Mouse (Mus musculus) ovary, postnatal 14 days (tissue): ENCODE data around the gene Gal.

Source experiments
- DNase-seq: peaks from one replicate; pipeline ENCODE4 v3.0.0; 2022; ENCODE audit warnings: low spot score

Gene Gal

DNA sequence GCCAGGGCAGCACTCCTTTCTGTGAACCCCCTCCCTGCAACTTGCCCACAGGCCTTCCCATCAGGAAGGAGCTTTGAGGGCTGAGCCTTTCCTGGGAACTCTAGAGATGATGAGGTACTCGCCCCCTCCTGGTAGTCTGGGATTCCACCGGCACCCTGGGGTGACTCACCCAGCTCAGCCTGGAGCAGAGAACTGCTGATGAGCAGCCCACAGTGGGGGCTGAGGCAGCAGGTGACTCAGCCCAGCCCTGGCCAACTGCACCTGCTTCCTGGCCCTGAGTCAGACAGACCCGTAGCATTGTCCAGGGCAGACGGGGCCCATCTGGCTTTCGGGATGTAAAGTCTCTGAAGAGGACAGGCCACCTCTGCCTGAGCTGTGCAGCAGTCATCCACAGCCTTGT lies 4.9 kb upstream of the Gal start:
- no peak for DNase-seq

DNA sequence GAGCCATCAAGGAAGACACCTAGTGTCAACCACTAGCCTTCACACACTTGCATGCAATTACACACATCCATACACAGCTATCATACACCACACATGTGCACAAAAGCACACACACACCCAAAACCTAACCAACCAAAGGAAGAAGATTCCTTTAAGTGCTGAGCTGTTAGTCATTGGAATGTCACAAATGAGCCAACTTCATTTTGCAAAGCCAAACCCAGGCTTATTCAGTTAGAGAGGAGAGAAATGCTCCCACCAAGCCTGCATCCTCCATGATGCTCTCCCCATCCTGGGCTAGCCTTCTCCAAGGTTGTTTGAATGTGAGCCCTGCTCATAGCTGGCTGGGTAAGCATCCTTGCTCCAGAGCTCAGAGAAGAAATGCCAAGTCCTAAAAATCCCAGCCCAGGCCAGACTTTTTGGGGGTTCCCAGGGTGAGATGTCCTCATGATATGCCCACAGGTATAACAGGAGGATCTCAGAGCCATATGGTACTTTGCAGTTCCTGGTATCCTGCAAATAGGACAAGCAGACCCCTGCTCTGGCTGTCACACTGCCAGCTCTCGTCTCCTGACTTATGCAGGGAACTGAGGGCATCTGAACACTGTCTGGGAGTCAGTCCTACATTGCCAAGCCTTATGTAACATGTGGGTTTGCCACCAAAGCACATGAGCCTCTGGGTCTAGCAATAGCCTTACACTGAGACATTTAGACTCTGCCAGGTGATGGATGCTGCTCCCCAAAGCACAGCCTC lies 8.6 kb downstream of the Gal start:
- DNase-seq, result no peak

DNA sequence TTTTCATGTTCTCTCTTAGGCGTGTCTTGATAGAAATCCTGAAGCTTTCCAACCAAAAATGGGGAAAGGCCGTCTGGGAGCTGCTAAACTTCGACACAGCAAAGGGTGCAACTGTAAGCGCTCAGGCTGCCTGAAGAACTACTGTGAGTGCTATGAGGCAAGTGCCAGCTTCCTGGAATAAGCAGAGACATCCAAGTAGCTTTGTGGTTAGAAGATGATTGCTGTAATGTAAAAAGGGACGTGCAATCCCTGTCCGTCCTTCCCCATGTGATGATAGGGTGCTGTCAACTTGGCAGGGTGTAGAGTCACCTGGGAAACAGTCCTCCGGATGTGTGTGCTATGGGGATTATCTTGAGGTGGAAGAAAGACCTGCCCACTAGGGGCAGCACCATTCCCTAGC lies 10.3 kb downstream of the Gal start:
- DNase-seq, result no peak

DNA sequence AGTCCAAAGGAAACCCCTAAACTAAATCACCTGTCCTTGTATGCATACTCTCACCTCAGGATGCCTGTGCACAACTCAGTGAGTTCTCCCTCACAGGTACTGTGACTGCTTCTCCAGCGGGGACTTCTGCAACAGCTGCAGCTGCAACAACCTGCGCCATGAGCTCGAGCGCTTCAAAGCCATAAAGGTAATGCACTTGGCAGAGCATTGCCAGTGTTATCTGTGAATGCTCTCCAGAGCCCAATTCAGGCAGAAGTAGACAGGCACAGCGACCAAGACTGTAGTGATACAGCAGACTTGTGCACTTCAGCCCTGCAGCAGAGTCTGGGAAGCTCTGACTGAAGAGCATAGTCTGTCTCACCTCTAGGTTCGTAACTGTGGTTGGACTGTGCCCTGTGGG lies 12.0 kb downstream of the Gal start:
- no peak for DNase-seq

DNA sequence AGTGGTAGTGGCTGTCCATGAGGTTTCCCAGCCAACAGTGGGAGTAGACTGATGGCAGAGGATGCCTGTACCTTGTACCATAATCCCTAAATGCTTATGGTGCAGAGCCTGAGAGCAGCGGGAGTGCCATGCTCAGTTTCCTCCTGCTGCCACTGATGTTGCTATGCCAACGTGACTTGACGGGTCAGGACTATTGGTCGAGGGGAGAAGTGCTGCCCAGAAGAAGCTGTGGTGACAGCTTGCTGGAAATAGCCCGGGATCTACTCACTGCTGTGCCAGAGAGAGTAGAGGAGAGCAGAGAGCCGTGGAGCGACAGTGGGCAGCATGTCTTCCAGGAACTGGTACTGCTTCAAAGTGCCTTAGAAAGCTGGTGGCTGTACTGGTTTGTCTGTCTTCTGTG lies 12.4 kb downstream of the Gal start:
- no peak for DNase-seq

DNA sequence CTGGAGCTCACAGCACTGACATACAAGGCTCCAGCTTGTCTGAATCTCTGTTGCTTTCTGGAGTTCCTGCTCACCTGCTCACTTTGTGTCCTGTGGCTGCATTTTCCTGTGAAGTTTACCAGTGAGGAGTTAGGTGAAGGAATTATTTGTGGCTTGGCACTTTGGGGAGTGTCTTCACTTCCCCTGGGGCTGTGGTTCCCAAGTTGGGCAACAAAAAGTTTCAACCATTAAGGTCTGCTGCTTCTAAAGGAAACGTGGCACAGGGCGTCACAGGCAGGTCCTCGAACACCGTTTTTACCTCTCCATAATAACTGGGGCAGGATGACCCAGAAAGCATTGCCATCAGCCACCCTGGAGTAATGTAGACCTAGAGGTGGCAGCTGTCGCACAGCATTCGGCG lies 12.8 kb downstream of the Gal start:
- DNase-seq, result no peak

DNA sequence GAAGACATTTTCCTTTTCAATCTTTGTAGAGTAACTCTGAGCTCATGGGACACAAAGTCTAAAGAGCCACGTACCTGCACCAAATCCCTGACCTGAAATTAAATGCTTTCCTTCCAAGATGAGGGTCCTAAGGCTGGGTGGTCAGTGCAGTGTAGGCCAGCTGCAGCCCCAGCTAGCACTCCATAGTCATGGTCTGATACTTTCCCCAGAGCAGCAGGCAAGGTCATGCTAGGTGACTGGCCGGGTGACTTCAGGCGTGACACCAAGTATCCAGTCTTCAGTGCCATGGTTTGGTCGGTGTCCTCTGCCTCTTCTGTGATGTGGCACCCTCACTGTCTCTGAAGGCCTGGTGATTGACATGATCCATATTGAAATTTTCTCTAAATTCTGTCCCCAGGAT lies 14.3 kb downstream of the Gal start:
- DNase-seq, result no peak

DNA sequence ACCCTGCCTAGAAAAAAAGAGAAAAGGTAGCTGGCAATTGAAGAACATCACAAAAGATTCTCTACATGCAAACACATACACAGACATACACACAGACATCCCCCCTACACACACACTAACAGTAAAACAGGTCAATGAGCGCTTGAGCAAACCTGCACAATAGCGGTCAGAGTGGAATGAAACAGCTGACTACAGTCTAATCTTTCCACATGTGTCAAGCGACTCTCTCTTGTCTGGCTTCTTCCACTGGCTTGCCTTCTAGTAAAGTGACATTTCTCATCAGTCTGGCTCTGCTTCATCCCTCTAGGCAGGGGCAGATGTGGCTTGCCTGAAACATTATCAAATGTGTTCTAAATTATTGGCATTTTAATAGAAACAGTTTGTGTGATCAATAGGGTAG lies 20.1 kb downstream of the Gal start:
- DNase-seq, result no peak

DNA sequence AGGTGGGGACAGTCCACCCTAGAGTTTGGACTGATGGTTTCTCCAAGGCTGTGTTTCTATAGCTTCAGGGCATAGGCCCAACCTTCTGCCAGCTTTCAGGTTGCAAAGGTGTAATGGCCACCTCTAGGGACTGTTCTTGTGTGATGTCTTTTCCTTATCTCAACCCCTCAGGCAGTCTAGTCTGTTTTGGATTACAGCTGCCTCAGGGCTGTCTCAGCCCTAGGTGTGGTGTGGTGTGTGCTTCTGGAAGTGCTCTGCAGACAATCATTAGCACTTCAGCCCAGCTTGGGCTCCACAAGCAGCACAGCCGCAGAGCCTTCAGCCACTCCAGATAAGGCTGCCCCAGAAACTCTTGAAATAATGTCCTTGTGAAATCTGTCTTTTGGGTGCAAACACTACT lies 22.0 kb downstream of the Gal start:
- DNase-seq, result no peak

DNA sequence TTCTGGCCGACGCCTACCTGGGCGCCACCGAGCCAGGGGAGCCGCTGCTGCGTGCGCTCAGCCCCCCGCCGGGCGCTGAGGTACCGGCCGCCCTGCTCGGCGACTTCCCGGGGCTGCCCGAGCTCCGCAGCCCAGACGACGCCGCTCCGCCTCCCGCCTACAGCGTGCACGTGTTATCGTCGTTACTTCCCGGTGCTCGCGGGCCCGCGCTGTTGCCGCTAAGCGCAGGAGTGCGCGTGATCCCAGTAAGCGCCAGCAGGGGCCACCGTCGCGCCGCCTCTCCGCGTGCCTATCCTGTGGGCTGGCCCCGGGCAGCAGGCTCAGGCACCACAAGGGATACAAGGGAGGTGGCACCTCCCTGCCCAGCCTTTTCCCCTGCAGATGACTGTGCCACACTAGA lies 25.3 kb downstream of the Gal start:
- peak; percentile 88 for DNase-seq

DNA sequence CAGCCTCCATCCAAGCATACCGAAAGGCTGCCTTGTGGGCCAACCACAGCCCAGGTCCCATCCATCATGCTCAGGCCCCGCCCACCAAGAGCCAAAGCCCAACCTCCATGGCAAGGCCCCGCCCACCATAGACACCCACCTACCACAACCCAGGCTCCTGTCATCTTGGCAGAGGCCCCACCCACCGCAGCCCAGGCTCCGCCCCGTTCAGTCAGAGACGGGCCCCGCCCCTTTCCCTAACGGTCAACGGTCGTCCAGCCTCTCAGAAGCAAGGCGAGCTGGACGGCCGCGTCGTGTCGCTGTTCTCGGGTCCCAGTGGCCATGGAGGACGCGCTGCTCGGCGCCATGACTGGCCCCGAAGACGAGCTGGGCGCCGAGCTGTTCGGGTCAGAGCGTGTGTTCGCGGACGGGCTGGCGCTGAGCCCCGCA lies 25.7 kb downstream of the Gal start, which contains the start of gene Tesmin:
Gene Tesmin, plus strand, starts transcription at position 229 of the 429 bp plus-strand sequence.
- peak; percentile 90 for DNase-seq

DNA sequence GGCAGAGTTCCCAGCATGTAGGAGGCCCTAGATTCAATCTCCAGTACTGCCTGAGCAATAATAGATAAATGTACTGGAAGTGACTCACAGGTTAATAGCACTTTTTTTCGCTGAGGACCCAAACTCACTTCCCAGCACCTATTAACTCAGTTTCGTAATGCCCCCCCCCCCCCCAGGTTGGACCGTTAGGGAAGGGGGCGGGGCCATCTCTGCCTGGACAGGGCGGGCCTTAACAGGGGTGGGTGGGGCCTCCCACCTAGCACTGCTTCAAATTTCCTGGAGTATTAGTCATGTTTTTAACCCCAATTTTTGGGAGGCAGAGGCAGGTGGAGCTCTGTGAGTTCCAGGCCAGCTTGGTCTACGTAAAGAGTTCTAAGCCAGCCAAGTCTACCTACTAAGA lies 26.3 kb downstream of the Gal start:
- DNase-seq, result no peak

DNA sequence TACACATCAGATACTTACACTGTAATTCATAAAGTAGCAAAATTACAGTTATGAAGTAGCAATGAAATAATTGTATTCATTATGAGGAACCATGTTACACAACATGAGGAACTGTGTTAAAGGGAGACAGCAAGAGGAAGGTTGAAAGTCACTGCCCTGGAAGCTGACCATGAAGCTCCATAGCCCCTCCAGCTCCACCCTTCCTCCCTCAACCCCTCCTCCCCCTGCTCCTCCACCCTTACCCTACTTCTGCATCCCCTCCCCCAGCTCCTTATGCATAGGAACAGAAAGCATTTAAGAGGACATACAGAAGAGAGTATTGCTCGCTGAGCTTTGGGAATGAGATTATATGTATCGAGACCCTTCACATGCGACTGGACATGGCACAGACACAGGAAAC lies 35.7 kb downstream of the Gal start:
- no peak for DNase-seq

DNA sequence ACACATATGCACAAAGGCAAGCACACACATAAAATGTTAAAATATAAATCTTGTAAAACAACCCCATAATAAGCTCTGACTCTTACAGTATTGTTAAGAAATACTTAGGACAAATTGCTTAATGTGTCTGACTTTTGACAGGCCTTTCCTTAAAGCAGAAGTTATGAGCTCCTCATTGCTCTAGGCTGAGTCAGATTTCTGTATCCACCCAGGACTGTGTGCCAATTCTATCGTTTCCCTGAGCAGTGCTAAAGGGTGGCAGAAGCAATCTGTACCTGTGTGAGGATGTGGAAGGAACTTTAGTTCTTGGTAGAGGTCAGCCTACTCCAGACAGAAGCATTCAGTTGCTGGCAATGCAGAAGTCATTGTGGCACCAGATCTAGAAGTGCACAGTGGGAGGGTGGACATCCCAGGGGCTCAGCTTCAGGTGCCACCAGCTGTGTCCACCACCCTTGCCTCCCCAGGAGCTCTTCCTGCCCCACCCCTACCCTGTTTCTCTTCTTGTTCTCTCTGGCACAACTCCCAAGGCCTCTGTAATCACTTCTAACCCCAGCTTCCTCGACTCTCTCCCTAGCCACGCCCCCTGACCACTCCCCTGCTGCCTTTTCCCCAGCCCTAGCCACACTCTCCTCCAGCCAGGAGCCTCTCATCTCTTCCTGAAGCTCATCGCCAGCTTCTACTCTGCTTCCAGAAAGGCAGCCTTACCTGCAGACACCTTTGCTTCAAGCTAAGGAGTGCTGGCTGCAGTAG lies 37.2 kb downstream of the Gal start:
- peak; percentile 17 for DNase-seq

DNA sequence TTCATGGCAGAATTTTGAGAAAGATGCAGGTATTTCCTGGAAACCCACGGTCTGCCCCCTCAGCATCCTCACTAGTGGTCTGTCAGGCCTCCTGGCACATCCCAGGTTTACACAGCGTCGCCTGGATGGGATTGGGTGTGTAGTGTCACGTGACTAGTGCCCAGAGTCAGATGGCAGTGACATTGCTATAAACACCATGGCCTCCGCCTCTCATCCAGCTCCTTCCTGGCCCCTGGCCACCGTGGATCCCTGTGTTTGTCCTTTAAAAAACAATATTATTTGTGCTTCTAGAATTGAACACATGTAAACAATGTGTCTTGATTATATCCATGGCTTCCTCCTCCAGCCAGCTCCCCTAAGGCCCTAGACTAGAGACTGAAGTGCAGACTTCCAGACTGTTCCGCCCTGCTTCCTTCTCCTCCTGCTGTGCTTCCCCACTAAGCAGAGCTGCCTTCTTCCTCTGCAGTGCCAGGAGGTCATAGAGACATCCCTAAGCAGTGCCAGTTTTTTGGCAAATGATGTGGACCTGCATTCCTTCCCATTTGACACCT lies 38.3 kb downstream of the Gal start:
- DNase-seq, result no peak

DNA sequence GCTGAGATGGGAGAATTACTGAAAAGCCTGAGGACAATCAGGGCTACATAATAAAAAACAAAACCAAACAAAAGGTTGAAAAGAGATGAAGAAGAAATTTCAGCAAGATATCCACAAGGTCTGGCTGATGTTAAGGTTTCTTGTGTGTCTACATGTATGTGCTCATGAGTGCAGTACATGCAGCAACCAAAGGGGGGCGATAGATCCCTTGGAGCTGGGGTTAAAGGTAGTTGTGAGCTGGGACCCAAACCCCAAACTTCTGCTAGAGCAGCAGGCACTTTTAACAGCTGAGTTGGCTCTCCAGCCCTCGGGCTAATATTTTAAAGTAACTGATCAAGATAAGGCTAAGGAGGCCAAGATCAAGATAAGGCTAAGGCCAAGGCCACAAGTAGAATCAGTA lies 40.3 kb downstream of the Gal start:
- no peak for DNase-seq

DNA sequence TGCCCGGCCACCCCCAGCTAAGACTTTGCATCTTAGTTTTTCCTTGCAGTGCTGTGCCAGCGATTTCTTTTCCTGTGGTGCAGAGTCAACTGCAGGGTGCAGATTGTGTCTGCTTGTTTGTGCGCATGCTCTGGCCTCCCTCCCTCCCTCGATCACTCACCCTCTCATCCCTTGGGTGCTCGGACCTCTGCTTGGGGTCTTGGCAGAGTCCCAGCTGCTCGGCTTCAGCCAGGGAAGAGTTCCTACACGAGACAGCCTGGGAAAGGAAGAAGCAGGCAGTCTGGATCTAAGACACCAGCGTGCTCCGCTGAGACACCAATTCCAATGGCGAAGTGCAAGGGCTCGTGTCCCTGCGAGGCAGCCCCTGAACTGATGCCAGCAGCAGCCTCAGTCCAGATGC lies 41.0 kb downstream of the Gal start:
- DNase-seq, result no peak

DNA sequence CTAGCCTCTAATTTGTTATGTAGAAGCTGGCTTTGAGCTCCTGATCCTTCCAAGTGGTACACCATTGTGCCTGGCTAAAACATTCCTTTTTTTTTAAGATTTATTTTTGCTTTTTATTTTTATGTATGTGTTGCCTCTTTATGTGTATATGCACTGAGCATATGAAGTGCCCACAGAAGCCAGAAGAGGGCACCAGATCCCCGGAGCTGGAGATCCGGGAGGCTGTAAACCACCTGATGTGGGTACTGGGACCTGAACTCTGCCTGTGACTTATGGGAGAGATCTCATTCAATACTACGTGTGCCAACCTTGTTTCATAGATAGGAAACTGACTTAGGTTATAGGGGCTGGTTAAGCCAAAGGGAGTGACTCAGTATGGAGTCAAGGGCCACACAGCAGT lies 46.1 kb downstream of the Gal start:
- no peak for DNase-seq

DNA sequence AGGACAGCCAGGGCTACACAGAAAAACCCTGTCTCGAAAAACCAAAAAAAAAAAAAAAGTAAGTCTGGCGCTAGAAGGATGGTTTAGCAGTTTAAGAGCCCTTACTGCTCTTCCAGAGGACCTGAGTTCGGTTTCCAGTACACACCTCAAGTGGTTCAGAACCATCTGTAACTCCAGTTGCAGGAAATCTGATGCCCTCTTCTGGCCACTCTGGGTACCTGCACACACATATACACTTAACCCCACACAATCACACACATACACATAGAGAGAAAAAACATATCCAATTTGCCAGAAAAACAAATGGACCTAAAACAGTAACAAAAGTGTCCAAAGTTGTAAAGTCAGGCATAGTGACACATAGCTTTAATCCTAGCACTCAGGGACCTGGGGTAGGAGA lies 49.3 kb downstream of the Gal start:
- no peak for DNase-seq

DNA sequence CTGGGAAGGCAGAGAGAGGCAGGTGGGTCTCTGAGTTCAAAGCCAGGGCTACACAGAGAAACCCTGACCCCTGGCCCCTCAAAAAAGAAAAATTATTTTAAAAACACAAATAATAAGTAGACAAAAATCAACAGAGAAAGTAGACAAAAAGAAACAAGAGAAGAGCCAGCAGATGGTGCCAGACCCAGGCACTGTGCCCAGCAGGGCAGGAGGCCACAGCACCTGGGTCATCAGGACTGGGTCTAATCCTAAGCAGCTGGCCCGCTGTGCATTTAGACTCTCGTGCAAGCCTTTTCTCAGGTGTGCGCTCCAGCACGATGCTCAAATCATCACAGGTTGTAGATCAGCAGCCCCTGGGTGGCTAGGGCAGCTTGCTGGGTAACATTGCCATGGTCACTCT lies 50.8 kb downstream of the Gal start:
- DNase-seq, result no peak
